Mouse (Mus musculus) frontal cortex, postnatal 14 days (tissue): ENCODE results near the gene Foxe3.

Experiments used
- DNase-seq, 2 experiments: peaks; one replicate each; pipeline ENCODE4 v3.0.0; 2022; ENCODE audit warnings: low spot score in 2 of 2

Gene Foxe3

GRCm38 (mm10) chr4:114876441-114876972 lies 49.3 kb downstream of the Foxe3 start:
- no peak for DNase-seq
